Mouse (Mus musculus): Measurements from ENCODE around the gene Gm35549. TPM values are rescaled to one million over a fixed set of nuclear protein-coding genes. Genes with fewer than 3 reads are reported as not detected.

Gene Gm35549
- polyA plus RNA-seq (2017; shearing (Covaris generic)), result 1.4 TPM

GRCm38 (mm10) chr9:122843760-122844159 lies at the start of gene Gm35549:
TSS of gene Gm35549 (minus strand) at chr9:122844035.

GRCm38 (mm10) chr9:122885385-122885784 lies 41.5 kb upstream of the Gm35549 start, which contains the start of gene Zkscan7:
TSS of gene Zkscan7 (plus strand) at chr9:122885685.

GRCm38 (mm10) chr9:122865697-122866166 lies 21.9 kb upstream of the Gm35549 start, which contains the start of gene Zfp445:
TSS of gene Zfp445 (minus strand) at chr9:122866006.

GRCm38 (mm10) chr9:122805053-122805844 lies 38.6 kb downstream of the Gm35549 start, which contains the start of gene Tcaim:
TSS of gene Tcaim (plus strand) at chr9:122805539.

Other genes with a start within 250 kb of the Gm35549 start
- 0.18 TPM for gene Topaz1, start 96.7 kb downstream of the Gm35549 start, polyA plus RNA-seq (2017; shearing (Covaris generic))
- 20.0 TPM for gene Tcaim, start 38.5 kb downstream of the Gm35549 start, polyA plus RNA-seq (2017; shearing (Covaris generic))
- 118 TPM for gene Zfp445, start 22.0 kb upstream of the Gm35549 start, polyA plus RNA-seq (2017; shearing (Covaris generic))
- 6.6 TPM for gene Zkscan7, start 41.6 kb upstream of the Gm35549 start, polyA plus RNA-seq (2017; shearing (Covaris generic))
- gene Zfp105, start 79.0 kb upstream of the Gm35549 start, polyA plus RNA-seq (2017; shearing (Covaris generic)), result not detected
- gene 1110059G10Rik, start 107.0 kb upstream of the Gm35549 start, polyA plus RNA-seq (2017; shearing (Covaris generic)), result 34.1 TPM
- gene Kif15, start 107.0 kb upstream of the Gm35549 start, polyA plus RNA-seq (2017; shearing (Covaris generic)), result 6.9 TPM
- gene Tmem42, start 177.3 kb upstream of the Gm35549 start, polyA plus RNA-seq (2017; shearing (Covaris generic)), result 18.6 TPM
- 1.0 TPM for gene Tgm4, start 190.7 kb upstream of the Gm35549 start, polyA plus RNA-seq (2017; shearing (Covaris generic))

Measured in inflammation-experienced regulatory T-cells, adult 16 weeks (primary cell).